Mouse (Mus musculus): ENCODE measurements around the gene Cds2.

DNA sequence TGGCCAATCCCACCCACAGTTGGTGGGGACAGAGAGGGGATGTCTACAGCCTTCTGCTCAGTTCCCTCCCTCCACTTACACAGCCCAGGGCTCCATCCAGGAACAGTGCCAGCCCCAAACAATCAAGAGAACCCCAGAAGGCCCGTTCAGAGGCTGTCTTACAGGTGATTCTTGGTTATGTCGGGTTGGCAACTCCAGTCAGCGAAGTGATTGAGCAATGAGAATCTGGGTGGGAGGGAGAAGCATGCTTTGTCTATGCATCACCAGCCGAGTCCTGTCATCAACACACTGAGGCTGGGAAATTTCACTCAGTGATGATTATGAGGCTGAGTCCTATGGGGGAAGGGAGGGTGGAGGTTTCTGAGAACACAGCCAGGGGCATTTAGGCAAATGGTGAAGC, 60.6 kb downstream of the Cds2 start:
- TF ChIP-seq CTCF (IDR thresholded peaks at IDR 0.05; ENCODE audit: extremely low read depth, insufficient read length, insufficient replicate concordance, low read depth, low read length) = no peak
- TF ChIP-seq POLR2A (IDR thresholded peaks at IDR 0.05; ENCODE audit: low read depth, low read length) = no peak
